Mouse (Mus musculus): ENCODE results near the gene Traf7. TPM values are rescaled to one million over a fixed set of nuclear protein-coding genes. Genes with fewer than 3 reads are reported as not detected.

Traf7 gene
- polyA plus RNA-seq, 1 experiment: 239 TPM

GRCm38 (mm10) chr17:24477985-24478600, 49.6 kb downstream of the Traf7 start:
- no peak for TF ChIP-seq GATA1 (IDR thresholded peaks at IDR 0.05; ENCODE audit: low read length)

GRCm38 (mm10) chr17:24477053-24477984, 50.4 kb downstream of the Traf7 start:
- no peak for TF ChIP-seq GATA1 (IDR thresholded peaks at IDR 0.05; ENCODE audit: low read length)

- TF ChIP-seq GATA1 (IDR thresholded peaks at IDR 0.05; ENCODE audit: low read length): no peak
These were observed 51.5 kb downstream of the Traf7 start for GRCm38 (mm10) chr17:24476022-24476776.

- no peak for TF ChIP-seq GATA1 (IDR thresholded peaks at IDR 0.05; ENCODE audit: low read length)
These were observed 52.2 kb downstream of the Traf7 start for GRCm38 (mm10) chr17:24475586-24475985.

- no peak for TF ChIP-seq GATA1 (IDR thresholded peaks at IDR 0.05; ENCODE audit: low read length)
These were observed 53.2 kb downstream of the Traf7 start for GRCm38 (mm10) chr17:24474557-24474956.

GRCm38 (mm10) chr17:24473612-24474275, 54.0 kb downstream of the Traf7 start, which contains the start of gene Bricd5:
TSS of gene Bricd5 (plus strand) at chr17:24473884.
- no peak for TF ChIP-seq GATA1 (IDR thresholded peaks at IDR 0.05; ENCODE audit: low read length)

- TF ChIP-seq GATA1 (IDR thresholded peaks at IDR 0.05; ENCODE audit: low read length): no peak
These were observed 55.2 kb downstream of the Traf7 start for GRCm38 (mm10) chr17:24472512-24472911.

- no peak for TF ChIP-seq GATA1 (IDR thresholded peaks at IDR 0.05; ENCODE audit: low read length)
These were observed 56.8 kb downstream of the Traf7 start for GRCm38 (mm10) chr17:24470701-24471527.

- no peak for TF ChIP-seq GATA1 (IDR thresholded peaks at IDR 0.05; ENCODE audit: low read length)
These were observed 57.7 kb downstream of the Traf7 start, which contains the start of the genes E4f1 and Pgp for GRCm38 (mm10) chr17:24469910-24470602. TSS of gene E4f1 (minus strand) at chr17:24470313. TSS of gene Pgp (plus strand) at chr17:24470392.

GRCm38 (mm10) chr17:24469336-24469909, 58.3 kb downstream of the Traf7 start:
- TF ChIP-seq GATA1 (IDR thresholded peaks at IDR 0.05; ENCODE audit: low read length): no peak

GRCm38 (mm10) chr17:24468636-24469246, 59.0 kb downstream of the Traf7 start:
- no peak for TF ChIP-seq GATA1 (IDR thresholded peaks at IDR 0.05; ENCODE audit: low read length)

GRCm38 (mm10) chr17:24463374-24464133, 64.2 kb downstream of the Traf7 start:
- TF ChIP-seq GATA1 (IDR thresholded peaks at IDR 0.05; ENCODE audit: low read length): peak; percentile 33

All from G1E-ER4 (cell line).